Mouse (Mus musculus) MEL (cell line): ENCODE measurements around the gene Olfr881. TPM values are rescaled to one million over a fixed set of nuclear protein-coding genes. Genes with fewer than 3 reads are reported as not detected.

ENCODE experiments used
- DNase-seq: peaks from one replicate; pipeline ENCODE4 v3.0.0; 2011; ENCODE audit warnings: low read depth, low spot score
- H3K27ac ChIP-seq: 2 replicates; pipeline ENCODE4 v1.5.1; 2012; ENCODE audit warnings: low read depth, mild to moderate bottlenecking, control low read depth, low read length, moderate library complexity; ENCODE audit not compliant: control insufficient read depth
- H3K27me3 ChIP-seq, 2 experiments: fragments of 150-350 bp in 1 of 2; sonication (generic) in 1 of 2; 2 replicates each; pipeline ENCODE4 v1.6.1; 2012; ENCODE audit warnings: low read length in 2 of 2, mild to moderate bottlenecking in 2 of 2, improper control_type of control experiment in 1 of 2, moderate library complexity in 1 of 2; ENCODE audit not compliant: insufficient read depth in 2 of 2, control insufficient read depth in 1 of 2
- H3K36me3 ChIP-seq, 2 experiments: 2 replicates each; pipeline ENCODE4 v1.6.1; 2012 to 2014; ENCODE audit warnings: low read length in 2 of 2, improper control_type of control experiment in 1 of 2, inconsistent platforms in 1 of 2, mild to moderate bottlenecking in 1 of 2; ENCODE audit not compliant: insufficient read depth in 2 of 2, control insufficient read depth in 1 of 2
- H3K4me1 ChIP-seq, 2 experiments: fragments of 150-350 bp in 1 of 2; sonication (generic) in 1 of 2; 2 replicates each; pipeline ENCODE4 v1.6.1; 2012; ENCODE audit warnings: low read length in 2 of 2, improper control_type of control experiment in 1 of 2, mild to moderate bottlenecking in 1 of 2; ENCODE audit not compliant: insufficient read depth in 2 of 2, control insufficient read depth in 1 of 2
- H3K4me3 ChIP-seq, 2 experiments: fragments of 150-350 bp in 1 of 2; sonication (generic) in 1 of 2; 2 replicates each; pipeline ENCODE4 v1.5.1; 2012; ENCODE audit warnings: low read depth in 2 of 2, low read length in 2 of 2, mild to moderate bottlenecking in 2 of 2, moderate library complexity in 2 of 2, control low read depth in 1 of 2, improper control_type of control experiment in 1 of 2; ENCODE audit not compliant: control insufficient read depth in 1 of 2, insufficient read depth in 1 of 2
- H3K79me2 ChIP-seq: 2 replicates; pipeline ENCODE4 v1.6.1; 2012; ENCODE audit warnings: mild to moderate bottlenecking, low read length, moderate library complexity; ENCODE audit not compliant: control insufficient read depth, poor library complexity, insufficient read depth
- H3K9ac ChIP-seq: 2 replicates; pipeline ENCODE4 v1.6.1; 2012; ENCODE audit warnings: low read depth, mild to moderate bottlenecking, control low read depth, low read length, moderate library complexity; ENCODE audit not compliant: control insufficient read depth, poor library complexity, severe bottlenecking
- H3K9me3 ChIP-seq: fragments of 150-350 bp; sonication (generic); replicated peaks from 2 replicates; pipeline ENCODE4 v1.6.1; 2012; ENCODE audit warnings: mild to moderate bottlenecking, low read length, improper control_type of control experiment, moderate library complexity; ENCODE audit not compliant: insufficient read depth
- BHLHE40 ChIP-seq: IDR thresholded peaks from 2 replicates; pipeline ENCODE4 v1.6.1; 2012; ENCODE audit warnings: low read depth, mild to moderate bottlenecking, inconsistent platforms, low read length, improper control_type of control experiment, borderline replicate concordance
- CHD1 ChIP-seq: IDR thresholded peaks from 2 replicates; pipeline ENCODE4 v1.6.1; 2012; ENCODE audit warnings: low read depth, mild to moderate bottlenecking, inconsistent platforms, low read length, improper control_type of control experiment
- CTCF ChIP-seq, 3 experiments: IDR thresholded peaks in 2 of 3; conservative IDR thresholded peaks in 1 of 3; 2 replicates each; pipeline ENCODE4 v1.5.1; 2011 to 2012; ENCODE audit warnings: low read length in 3 of 3, low read depth in 2 of 3, mild to moderate bottlenecking in 2 of 3, improper control_type of control experiment in 1 of 3, inconsistent platforms in 1 of 3, mixed read lengths in 1 of 3, moderate library complexity in 1 of 3; ENCODE audit not compliant: control insufficient read depth in 1 of 3, insufficient read depth in 1 of 3, poor library complexity in 1 of 3, severe bottlenecking in 1 of 3
- ELF1 ChIP-seq: IDR thresholded peaks from 2 replicates; pipeline ENCODE4 v1.6.1; 2014; ENCODE audit warnings: low read depth, mild to moderate bottlenecking, inconsistent platforms, low read length, improper control_type of control experiment, moderate library complexity
- EP300 ChIP-seq, 2 experiments: IDR thresholded peaks; 2 replicates each; pipeline ENCODE4 v1.6.1; 2011; ENCODE audit warnings: improper control_type of control experiment in 2 of 2, low read length in 2 of 2, low read depth in 1 of 2, mild to moderate bottlenecking in 1 of 2
- GABPA ChIP-seq: IDR thresholded peaks from 2 replicates; pipeline ENCODE4 v1.6.1; 2012; ENCODE audit warnings: low read depth, mild to moderate bottlenecking, inconsistent platforms, low read length, improper control_type of control experiment, moderate library complexity
- JUND ChIP-seq: IDR thresholded peaks from 2 replicates; pipeline ENCODE4 v1.6.1; 2011; ENCODE audit warnings: low read depth, mild to moderate bottlenecking, improper control_type of control experiment, low read length
- KAT2A ChIP-seq: conservative IDR thresholded peaks from 2 replicates; pipeline ENCODE4 v1.6.1; 2012; ENCODE audit warnings: low read depth, low read length, improper control_type of control experiment, inconsistent platforms
- MAFK ChIP-seq: IDR thresholded peaks from 2 replicates; pipeline ENCODE4 v1.6.1; 2011; ENCODE audit warnings: low read depth, mild to moderate bottlenecking, low read length, improper control_type of control experiment, borderline replicate concordance
- MEF2A ChIP-seq: IDR thresholded peaks from 2 replicates; pipeline ENCODE4 v1.6.1; 2014; ENCODE audit warnings: low read depth, mild to moderate bottlenecking, inconsistent platforms, low read length, improper control_type of control experiment; ENCODE audit not compliant: poor library complexity, insufficient replicate concordance, severe bottlenecking; ENCODE audit errors: extremely low read depth
- MXI1 ChIP-seq: IDR thresholded peaks from 2 replicates; pipeline ENCODE4 v1.6.1; 2011; ENCODE audit warnings: mild to moderate bottlenecking, low read depth, low read length, improper control_type of control experiment
- NELFE ChIP-seq: IDR thresholded peaks from 2 replicates; pipeline ENCODE4 v1.6.1; 2011; ENCODE audit warnings: low read depth, low read length, improper control_type of control experiment
- POLR2A ChIP-seq, 2 experiments: IDR thresholded peaks; 2 replicates each; pipeline ENCODE4 v1.6.1; 2011 to 2012; ENCODE audit warnings: low read length in 2 of 2, mild to moderate bottlenecking in 2 of 2, control low read depth in 1 of 2, improper control_type of control experiment in 1 of 2, low read depth in 1 of 2, moderate library complexity in 1 of 2; ENCODE audit not compliant: control insufficient read depth in 1 of 2, insufficient read depth in 1 of 2, poor library complexity in 1 of 2
- POLR2AphosphoS2 ChIP-seq: IDR thresholded peaks from 2 replicates; pipeline ENCODE4 v1.6.1; 2011; ENCODE audit warnings: low read length, improper control_type of control experiment
- RAD21 ChIP-seq: IDR thresholded peaks from 2 replicates; pipeline ENCODE4 v1.6.1; 2011; ENCODE audit warnings: mild to moderate bottlenecking, low read depth, low read length, improper control_type of control experiment
- RCOR1 ChIP-seq: IDR thresholded peaks from 2 replicates; pipeline ENCODE4 v1.6.1; 2012; ENCODE audit warnings: low read depth, mild to moderate bottlenecking, inconsistent platforms, low read length, improper control_type of control experiment
- SIN3A ChIP-seq: IDR thresholded peaks from 2 replicates; pipeline ENCODE4 v1.6.1; 2012; ENCODE audit warnings: low read length, improper control_type of control experiment, inconsistent platforms
- SMC3 ChIP-seq: IDR thresholded peaks from 2 replicates; pipeline ENCODE4 v1.6.1; 2011; ENCODE audit warnings: low read depth, low read length, improper control_type of control experiment
- TAL1 ChIP-seq: IDR thresholded peaks from 2 replicates; pipeline ENCODE4 v1.6.1; 2012; ENCODE audit warnings: mild to moderate bottlenecking, inconsistent platforms, low read length, moderate library complexity, mixed read lengths
- ZNF384 ChIP-seq: IDR thresholded peaks from 2 replicates; pipeline ENCODE4 v1.6.1; 2012; ENCODE audit warnings: low read depth, mild to moderate bottlenecking, inconsistent platforms, low read length, improper control_type of control experiment
- polyA plus RNA-seq, 2 experiments: library from polyadenylated mRNA; stranded (reverse) in 1 of 2; unstranded in 1 of 2; fragments of >175 nt in 1 of 2; fragments of >200 nt in 1 of 2; gene quantifications; 2 replicates each; pipeline versions ENCODE4 v1.2.1 to v1.2.4; 2012; ENCODE audit warnings: low replicate concordance in 2 of 2, low read depth in 1 of 2; ENCODE audit not compliant: insufficient read length in 2 of 2, insufficient read depth in 1 of 2, missing spikeins in 1 of 2
- total RNA-seq: library from RNA; depleted of rRNA; stranded (reverse); fragments of 300-350 nt; gene quantifications from 2 replicates; pipeline ENCODE4 v1.2.3, GENCODE M21; 2012; rRNA removed

Gene Olfr881
- total and polyA plus RNA-seq, 3 experiments: not detected

GRCm38 (mm10) chr9:38000021-38000420 is 8.4 kb downstream of the Olfr881 start:
- H3K9me3 ChIP-seq: no peaks in the 10 kb centered on the region
- no peak overlapping the region for H3K9ac ChIP-seq
- H3K27ac ChIP-seq: no peak overlapping the region
- no peak overlapping the region for H3K4me3 ChIP-seq
- H3K79me2 ChIP-seq: no peaks in the 10 kb centered on the region
- no peaks in the 10 kb centered on the region for H3K36me3 ChIP-seq
- peaks cover 0 to 2% of the 10 kb centered on the region in 2 experiments; a peak in 1 of 4 replicates for H3K4me1 ChIP-seq
- H3K27me3 ChIP-seq: no peaks in the 10 kb centered on the region
- no peak for DNase-seq
- TF ChIP-seq KAT2A (no peak), POLR2AphosphoS2 (no peak), ZNF384 (no peak), EP300 (IDR thresholded peaks at IDR 0.05; ENCODE audit: low read depth in 1 of 2, low read length in 2 of 2) (no peak)

GRCm38 (mm10) chr9:38025508-38025907 is 33.9 kb downstream of the Olfr881 start, which contains the start of gene Olfr883:
Gene Olfr883, plus strand, starts transcription at chr9:38025808.
- TF ChIP-seq POLR2AphosphoS2: no peak
- TF ChIP-seq ELF1: no peak
- no peak for TF ChIP-seq CTCF (IDR thresholded peaks at IDR 0.05 in 2 of 3, conservative IDR thresholded peaks at IDR 0.05 in 1 of 3; ENCODE audit: control insufficient read depth in 1 of 3, insufficient read depth in 1 of 3, low read depth in 2 of 3, low read length in 3 of 3, poor library complexity in 1 of 3, severe bottlenecking in 1 of 3)
- no peak for TF ChIP-seq MEF2A
- no peak for TF ChIP-seq MXI1
- no peak for TF ChIP-seq RAD21
- no peak for TF ChIP-seq SMC3
- no peak for TF ChIP-seq POLR2A (IDR thresholded peaks at IDR 0.05; ENCODE audit: control insufficient read depth in 1 of 2, insufficient read depth in 1 of 2, low read depth in 1 of 2, low read length in 2 of 2, poor library complexity in 1 of 2)
- no peak for TF ChIP-seq GABPA
- no peak for TF ChIP-seq TAL1
- TF ChIP-seq RCOR1: no peak
- no peak for TF ChIP-seq JUND
- no peak for TF ChIP-seq SIN3A
- no peak for TF ChIP-seq CHD1
- no peak for TF ChIP-seq BHLHE40
- no peak for TF ChIP-seq MAFK
- TF ChIP-seq NELFE: no peak
- TF ChIP-seq, all 39 proteins: peak for 0
- Histone ChIP-seq H3K79me2 (no peaks in the 10 kb centered on the region), H3K9me3 (no peaks in the 10 kb centered on the region), H3K9ac (no peak within 1 kb of the TSS), H3K27me3 (no peaks in the 10 kb centered on the region), H3K36me3 (no peaks in the 10 kb centered on the region), H3K4me3 (no peak within 1 kb of the TSS), H3K4me1 (no peaks in the 10 kb centered on the region), H3K27ac (no peak within 1 kb of the TSS)
- no peak for DNase-seq

Other genes with a start within 250 kb of the Olfr881 start
- not detected in 2 replicates for gene Olfr874, start 246.7 kb upstream of the Olfr881 start, total RNA-seq
- gene Olfr874, start 246.7 kb upstream of the Olfr881 start, polyA plus RNA-seq: not detected
- gene Olfr875, start 220.0 kb upstream of the Olfr881 start, total RNA-seq: not detected in 2 replicates
- gene Olfr875, start 220.0 kb upstream of the Olfr881 start, polyA plus RNA-seq: not detected
- gene Olfr876, start 188.8 kb upstream of the Olfr881 start, total RNA-seq: not detected in 2 replicates
- gene Olfr876, start 188.8 kb upstream of the Olfr881 start, polyA plus RNA-seq: not detected
- not detected in 2 replicates for gene Olfr877, start 137.6 kb upstream of the Olfr881 start, total RNA-seq
- gene Olfr877, start 137.6 kb upstream of the Olfr881 start, polyA plus RNA-seq: not detected
- gene Olfr145, start 95.1 kb upstream of the Olfr881 start, total RNA-seq: not detected in 2 replicates
- gene Olfr145, start 95.1 kb upstream of the Olfr881 start, polyA plus RNA-seq: not detected
- gene Olfr878, start 74.0 kb upstream of the Olfr881 start, total RNA-seq: not detected in 2 replicates
- gene Olfr878, start 74.0 kb upstream of the Olfr881 start, polyA plus RNA-seq: not detected
- not detected in 2 replicates for gene Olfr883, start 34.0 kb downstream of the Olfr881 start, total RNA-seq
- gene Olfr883, start 34.0 kb downstream of the Olfr881 start, polyA plus RNA-seq: not detected
- gene Olfr884, start 54.7 kb downstream of the Olfr881 start, total RNA-seq: not detected in 2 replicates
- not detected for gene Olfr884, start 54.7 kb downstream of the Olfr881 start, polyA plus RNA-seq
- gene Olfr885, start 69.5 kb downstream of the Olfr881 start, total RNA-seq: not detected in 2 replicates
- gene Olfr885, start 69.5 kb downstream of the Olfr881 start, polyA plus RNA-seq: not detected
- not detected in 2 replicates for gene Olfr887, start 92.2 kb downstream of the Olfr881 start, total RNA-seq
- not detected for gene Olfr887, start 92.2 kb downstream of the Olfr881 start, polyA plus RNA-seq
- gene Olfr888, start 116.3 kb downstream of the Olfr881 start, total RNA-seq: not detected in 2 replicates
- gene Olfr888, start 116.3 kb downstream of the Olfr881 start, polyA plus RNA-seq: not detected
- 2.8 and 3.7 TPM in 2 replicates for gene Olfr889, start 123.4 kb downstream of the Olfr881 start, total RNA-seq
- gene Olfr889, start 123.4 kb downstream of the Olfr881 start, polyA plus RNA-seq: 10 to 100 TPM in 1 of 2 experiments, not detected in 1; 23.6 TPM
- not detected in 2 replicates for gene Olfr890, start 150.7 kb downstream of the Olfr881 start, total RNA-seq
- gene Olfr890, start 150.7 kb downstream of the Olfr881 start, polyA plus RNA-seq: not detected
- not detected in 2 replicates for gene Olfr891, start 189.0 kb downstream of the Olfr881 start, total RNA-seq
- not detected for gene Olfr891, start 189.0 kb downstream of the Olfr881 start, polyA plus RNA-seq
- gene Olfr893, start 216.5 kb downstream of the Olfr881 start, total RNA-seq: not detected in 2 replicates
- not detected for gene Olfr893, start 216.5 kb downstream of the Olfr881 start, polyA plus RNA-seq
- not detected in 2 replicates for gene Olfr894, start 226.2 kb downstream of the Olfr881 start, total RNA-seq
- not detected for gene Olfr894, start 226.2 kb downstream of the Olfr881 start, polyA plus RNA-seq